Mouse (Mus musculus) embryo, embryonic 10 days (tissue): Measurements from ENCODE around the gene Lrriq3.

Experiments
- DNase-seq: peaks from one replicate; pipeline ENCODE4 v3.0.0-alpha.2; 2015; ENCODE audit warnings: low spot score

The Lrriq3 gene

GRCm38 (mm10) chr3:155093116-155093956 lies at the start of gene Lrriq3, which contains the start of gene Fpgt:
Gene Lrriq3 (plus strand): TSS chr3:155093434.
Gene Fpgt (minus strand): TSS chr3:155093403.
- peak; percentile 95 for DNase-seq

GRCm38 (mm10) chr3:155052021-155052420 lies 41.2 kb upstream of the Lrriq3 start:
- no peak for DNase-seq

GRCm38 (mm10) chr3:155053189-155053588 lies 40.0 kb upstream of the Lrriq3 start:
- no peak for DNase-seq

GRCm38 (mm10) chr3:155055231-155055916 lies 37.9 kb upstream of the Lrriq3 start, which contains the start of gene Tnni3k:
Gene Tnni3k (minus strand): TSS chr3:155055407.
- DNase-seq: no peak

GRCm38 (mm10) chr3:155056606-155057005 lies 36.6 kb upstream of the Lrriq3 start:
- DNase-seq: no peak

- DNase-seq: no peak
Measured at GRCm38 (mm10) chr3:155057566-155057965, 35.7 kb upstream of the Lrriq3 start.

- no peak for DNase-seq
Measured at GRCm38 (mm10) chr3:155058800-155059448, 34.3 kb upstream of the Lrriq3 start.

GRCm38 (mm10) chr3:155059449-155059822 lies 33.8 kb upstream of the Lrriq3 start:
- no peak for DNase-seq

- DNase-seq: no peak
Measured at GRCm38 (mm10) chr3:155077908-155078307, 15.3 kb upstream of the Lrriq3 start.

- no peak for DNase-seq
Measured at GRCm38 (mm10) chr3:155092081-155092480, 1.2 kb upstream of the Lrriq3 start.

- no peak for DNase-seq
Measured at GRCm38 (mm10) chr3:155099266-155099665, 6.0 kb downstream of the Lrriq3 start.

GRCm38 (mm10) chr3:155105957-155106356 lies 12.7 kb downstream of the Lrriq3 start:
- no peak for DNase-seq

GRCm38 (mm10) chr3:155137737-155138136 lies 44.5 kb downstream of the Lrriq3 start:
- no peak for DNase-seq

- DNase-seq: no peak
Measured at GRCm38 (mm10) chr3:155141047-155141446, 47.8 kb downstream of the Lrriq3 start.

GRCm38 (mm10) chr3:155144368-155144767 lies 51.1 kb downstream of the Lrriq3 start:
- no peak for DNase-seq

- DNase-seq: no peak
Measured at GRCm38 (mm10) chr3:155161842-155162241, 68.6 kb downstream of the Lrriq3 start.

- no peak for DNase-seq
Measured at GRCm38 (mm10) chr3:155180303-155180902, 87.2 kb downstream of the Lrriq3 start.

- no peak for DNase-seq
Measured at GRCm38 (mm10) chr3:155186456-155186855, 93.2 kb downstream of the Lrriq3 start.

- no peak for DNase-seq
Measured at GRCm38 (mm10) chr3:155188857-155189256, 95.6 kb downstream of the Lrriq3 start.

- peak; percentile 49 for DNase-seq
Measured at GRCm38 (mm10) chr3:155234919-155235318, 141.7 kb downstream of the Lrriq3 start.

- DNase-seq: no peak
Measured at GRCm38 (mm10) chr3:155235502-155235901, 142.3 kb downstream of the Lrriq3 start.
